Mouse (Mus musculus): ENCODE data around the gene 4930579F01Rik.

- TF ChIP-seq CTCF (IDR thresholded peaks at IDR 0.05; ENCODE audit: borderline replicate concordance, control insufficient read depth, extremely low read depth, insufficient read depth, low read length, poor library complexity) (no peak), POLR2A (IDR thresholded peaks at IDR 0.05; ENCODE audit: control insufficient read depth, extremely low read depth, insufficient read depth, low read length, poor library complexity) (no peak)
These were observed 48.9 kb downstream of the 4930579F01Rik start, which contains the start of gene Mttp for GRCm38 (mm10) chr3:138144642-138145171.

All from thymus, adult 2 months (tissue).